Mouse (Mus musculus) spleen, adult 18-20 months (tissue): ENCODE data around the gene Map2k3.
A peak's percentile ranks its signal among the peaks of the same experiment; 100 is the strongest.
"Not testable (repeated sequence)": the region's sequence is repeated elsewhere in the genome, so short reads cannot be mapped to it uniquely, and the experiment has no call there.

Experiments
- DNase-seq, 2 experiments: peaks; one replicate each; pipeline ENCODE4 v3.0.0; 2022; ENCODE audit warnings: mixed read lengths in 2 of 2

Gene Map2k3

DNA sequence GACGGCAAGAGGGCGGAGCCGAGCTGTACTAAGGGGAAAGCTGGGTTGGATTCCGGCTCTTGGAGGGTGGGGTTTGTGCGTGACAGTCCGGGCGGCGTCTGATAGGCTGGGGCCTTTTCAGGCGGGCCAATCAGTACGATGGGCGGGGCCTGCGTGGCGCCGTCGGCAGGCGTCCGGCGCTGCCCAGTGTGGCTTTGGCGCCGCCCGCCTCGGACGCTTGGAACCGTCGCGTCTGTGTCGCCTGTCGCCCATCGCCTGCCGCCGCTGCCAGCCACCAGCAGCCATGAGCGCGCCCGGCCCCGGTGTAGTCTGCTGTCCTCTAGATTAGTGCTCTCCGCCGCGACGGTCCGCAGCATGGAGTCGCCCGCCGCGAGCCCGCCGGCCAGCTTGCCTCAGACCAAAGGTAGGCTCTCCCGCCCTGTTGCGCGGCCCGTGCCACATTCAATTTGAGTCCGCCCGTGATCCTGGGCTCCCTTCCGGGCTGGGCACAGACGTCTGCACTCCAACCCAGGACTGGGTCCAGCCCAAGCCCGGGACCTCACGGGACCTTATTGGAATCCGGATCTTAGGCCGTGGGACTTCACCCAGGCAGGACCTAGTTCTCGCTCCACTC, at the start of gene Map2k3:
Gene Map2k3, plus strand, starts transcription at position 165 of the 613 bp plus-strand sequence.
- DNase-seq, result peak; percentile 92 to 94

DNA sequence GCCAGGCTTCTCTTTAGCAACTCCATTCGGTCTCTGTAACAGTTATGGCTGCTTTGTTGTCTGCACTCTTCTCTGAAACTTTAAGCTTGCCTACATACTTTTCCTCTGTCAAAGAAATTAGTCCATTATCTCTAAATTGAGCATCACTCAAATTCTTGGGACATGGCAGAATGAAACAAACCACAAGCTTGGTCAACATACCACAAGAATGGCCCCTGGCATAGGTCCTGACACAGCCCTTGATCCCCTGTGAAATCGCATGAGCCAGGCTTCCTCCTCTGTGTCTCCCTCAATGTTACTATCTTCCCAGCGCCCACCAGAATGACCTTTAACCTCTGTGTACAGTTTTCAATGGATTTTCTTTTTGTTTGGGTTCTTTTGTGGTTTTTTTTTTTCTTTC, 49.4 kb upstream of the Map2k3 start:
- DNase-seq, result no peak

GRCm38 (mm10) chr11:60886986-60887385, 44.8 kb upstream of the Map2k3 start:
- DNase-seq, result not testable (repeated sequence)

DNA sequence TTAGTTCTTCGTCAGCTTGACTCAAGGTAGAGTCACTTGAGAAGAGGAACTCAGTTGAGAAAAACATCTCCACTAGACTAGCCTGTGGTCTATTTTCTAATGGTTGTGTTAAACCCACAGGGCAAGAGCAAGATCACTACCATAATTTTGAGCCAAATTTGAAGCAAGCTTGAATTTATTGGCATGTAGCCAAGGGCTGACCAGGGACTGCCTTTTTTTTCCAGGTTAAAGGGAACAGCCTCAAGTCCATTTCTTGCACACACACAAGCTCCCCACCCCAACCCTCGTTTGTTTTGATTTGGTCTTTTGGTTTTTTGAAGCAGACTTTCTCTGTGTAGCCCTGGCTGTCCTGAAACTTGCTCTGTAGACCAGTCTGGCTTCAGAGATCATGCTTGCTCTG, 42.0 kb upstream of the Map2k3 start:
- no peak for DNase-seq

- DNase-seq, result no peak
These were observed 41.5 kb upstream of the Map2k3 start for GRCm38 (mm10) chr11:60890286-60890685.

GRCm38 (mm10) chr11:60890744-60891143, 41.1 kb upstream of the Map2k3 start:
- no peak for DNase-seq

DNA sequence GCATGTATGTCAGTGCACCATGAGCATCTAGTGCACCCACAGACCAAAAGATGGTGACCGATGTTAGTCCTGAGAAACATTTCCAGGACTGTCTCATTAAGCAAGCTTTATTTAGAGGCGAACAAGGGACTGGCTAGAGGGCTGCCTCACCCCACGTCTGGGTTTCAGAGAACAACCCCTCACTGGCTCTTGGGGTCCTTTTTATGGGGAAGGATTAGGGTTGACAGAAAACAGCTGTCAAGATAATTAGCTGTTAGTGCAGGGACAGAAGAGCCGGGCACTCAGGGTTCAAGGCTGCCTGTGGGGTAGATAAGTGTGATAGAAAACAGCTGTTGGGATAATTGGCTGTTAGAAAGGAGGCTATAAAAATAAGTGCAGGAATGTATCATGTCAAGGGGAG, 35.9 kb upstream of the Map2k3 start:
- DNase-seq, result no peak

GRCm38 (mm10) chr11:60902001-60902400, 29.8 kb upstream of the Map2k3 start:
- no peak for DNase-seq

GRCm38 (mm10) chr11:60902486-60902885, 29.3 kb upstream of the Map2k3 start:
- no peak for DNase-seq

DNA sequence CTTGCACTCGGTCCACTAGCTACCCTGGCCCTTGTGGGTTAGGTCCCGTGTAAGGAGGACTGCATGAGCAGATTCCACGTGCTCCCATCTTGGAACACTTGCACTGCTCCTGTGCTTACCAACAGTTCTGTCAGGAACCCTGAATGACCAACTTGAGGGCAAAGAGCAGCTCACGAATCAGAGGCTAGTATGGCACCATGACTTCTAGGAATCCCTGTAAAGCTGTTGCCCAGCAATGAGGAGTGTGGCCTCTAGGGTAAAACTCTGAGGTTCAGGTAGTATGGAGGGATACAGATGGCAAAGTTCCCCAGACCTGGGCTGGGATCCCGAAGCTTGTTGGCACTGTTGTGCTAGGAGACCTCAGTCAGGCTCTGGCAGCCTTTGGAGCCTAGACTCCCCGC, 28.2 kb upstream of the Map2k3 start:
- no peak for DNase-seq

GRCm38 (mm10) chr11:60905407-60906120, 26.3 kb upstream of the Map2k3 start:
- DNase-seq, result no peak

GRCm38 (mm10) chr11:60906449-60906848, 25.4 kb upstream of the Map2k3 start:
- DNase-seq, result no peak

DNA sequence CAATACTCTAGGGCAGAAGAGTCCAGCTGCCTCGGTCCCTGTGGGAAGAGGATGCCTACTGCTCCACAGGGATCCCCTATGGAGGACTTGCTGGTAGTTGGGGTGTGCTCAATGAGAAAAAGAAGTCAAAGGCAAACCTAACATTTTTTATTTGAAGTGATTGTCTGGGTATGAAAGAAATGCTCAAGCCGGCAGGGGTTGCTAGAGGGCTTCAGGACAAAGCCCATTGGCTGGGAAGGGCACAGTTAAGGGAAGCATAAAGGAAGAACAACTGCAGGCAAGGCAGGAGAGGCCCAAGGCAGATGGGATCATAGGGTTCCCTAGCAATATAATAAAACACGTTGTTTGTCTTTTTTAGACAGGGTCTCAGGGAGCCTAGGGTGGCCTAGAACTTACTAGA, 23.8 kb upstream of the Map2k3 start:
- DNase-seq, result no peak

- DNase-seq, result no peak
These were observed 22.2 kb upstream of the Map2k3 start for GRCm38 (mm10) chr11:60909626-60910025.

DNA sequence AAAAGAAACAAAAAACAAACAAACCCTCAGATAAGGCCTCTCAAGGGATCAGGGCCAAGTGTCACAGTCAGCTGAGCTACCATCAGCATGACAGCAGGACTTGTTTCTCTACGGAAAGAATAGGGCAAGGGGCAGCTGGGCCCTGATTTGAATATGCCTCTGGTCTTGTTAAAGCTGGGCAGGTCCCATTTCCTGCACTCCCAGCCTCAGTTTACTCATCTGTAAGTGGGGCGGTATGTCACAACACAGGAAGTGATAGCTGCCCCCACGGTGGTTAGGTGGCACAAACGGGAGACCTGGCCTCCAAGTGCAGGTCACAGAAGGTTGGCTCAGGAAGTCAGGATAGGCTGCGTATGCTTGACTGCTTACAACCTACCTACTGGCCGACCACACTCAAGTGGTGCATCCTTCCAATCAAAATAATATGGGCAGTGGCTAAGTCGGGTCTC, 19.3 kb upstream of the Map2k3 start:
- DNase-seq, result no peak

- DNase-seq, result peak; percentile 83 to 93
These were observed 18.3 kb upstream of the Map2k3 start for GRCm38 (mm10) chr11:60913301-60914196.

DNA sequence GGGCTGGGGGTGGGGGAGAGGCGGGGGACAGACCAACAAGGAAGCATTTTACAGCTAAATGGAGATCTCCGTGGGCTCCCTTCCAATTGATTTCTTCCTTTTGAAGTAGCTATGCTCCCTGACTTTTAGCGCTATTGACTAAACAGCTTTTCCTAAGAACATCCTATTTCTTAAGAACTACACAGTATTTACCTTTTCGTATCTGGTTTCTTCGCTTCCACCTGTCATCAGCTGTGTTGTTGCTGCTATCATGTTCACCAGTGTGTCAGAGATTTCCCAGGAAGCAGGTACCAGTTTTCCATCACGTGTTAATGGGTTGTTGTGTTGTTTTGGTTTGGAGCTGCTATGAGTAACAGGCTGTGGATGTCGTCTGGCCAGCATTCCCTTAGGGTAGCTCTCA, 17.3 kb upstream of the Map2k3 start, which contains the start of gene Natd1:
Gene Natd1, minus strand, starts transcription at position 260 of the 400 bp plus-strand sequence.
- no peak for DNase-seq

- DNase-seq, result no peak
These were observed 16.6 kb upstream of the Map2k3 start for GRCm38 (mm10) chr11:60915201-60915600.

- no peak for DNase-seq
These were observed 11.8 kb upstream of the Map2k3 start for GRCm38 (mm10) chr11:60920021-60920420.

GRCm38 (mm10) chr11:60922195-60922594, 9.6 kb upstream of the Map2k3 start:
- DNase-seq, result no peak

- no peak for DNase-seq
These were observed 8.9 kb upstream of the Map2k3 start for GRCm38 (mm10) chr11:60922964-60923363.

- no peak for DNase-seq
These were observed 7.3 kb upstream of the Map2k3 start for GRCm38 (mm10) chr11:60924498-60924897.

DNA sequence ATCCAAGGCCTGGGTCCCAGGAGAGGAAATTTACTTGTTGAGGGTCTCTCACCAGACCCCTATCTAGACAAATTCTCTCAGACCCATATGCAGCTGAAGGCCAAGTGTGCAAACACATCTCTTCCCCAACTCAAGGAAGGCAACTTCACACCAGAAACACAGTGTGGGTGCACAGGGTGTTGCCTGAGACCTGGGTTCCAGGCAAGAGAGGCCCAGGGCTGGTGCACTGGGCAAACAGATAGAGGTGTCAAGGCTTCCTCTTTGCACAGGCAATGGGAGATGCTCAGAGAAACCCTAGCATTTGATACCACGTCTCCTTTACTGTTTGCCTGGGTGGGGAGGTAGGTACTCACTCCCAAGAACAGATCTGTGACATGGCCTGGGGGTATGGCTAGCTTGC, 6.9 kb upstream of the Map2k3 start:
- DNase-seq, result no peak
